Mouse (Mus musculus) urinary bladder, postnatal 36 days (tissue): ENCODE data around the gene Epb41.

ENCODE experiments used
- DNase-seq, 2 experiments: peaks; one replicate each; pipeline ENCODE4 v3.0.0; 2022; ENCODE audit warnings: low spot score in 2 of 2, mixed read lengths in 1 of 2

The Epb41 gene

DNA sequence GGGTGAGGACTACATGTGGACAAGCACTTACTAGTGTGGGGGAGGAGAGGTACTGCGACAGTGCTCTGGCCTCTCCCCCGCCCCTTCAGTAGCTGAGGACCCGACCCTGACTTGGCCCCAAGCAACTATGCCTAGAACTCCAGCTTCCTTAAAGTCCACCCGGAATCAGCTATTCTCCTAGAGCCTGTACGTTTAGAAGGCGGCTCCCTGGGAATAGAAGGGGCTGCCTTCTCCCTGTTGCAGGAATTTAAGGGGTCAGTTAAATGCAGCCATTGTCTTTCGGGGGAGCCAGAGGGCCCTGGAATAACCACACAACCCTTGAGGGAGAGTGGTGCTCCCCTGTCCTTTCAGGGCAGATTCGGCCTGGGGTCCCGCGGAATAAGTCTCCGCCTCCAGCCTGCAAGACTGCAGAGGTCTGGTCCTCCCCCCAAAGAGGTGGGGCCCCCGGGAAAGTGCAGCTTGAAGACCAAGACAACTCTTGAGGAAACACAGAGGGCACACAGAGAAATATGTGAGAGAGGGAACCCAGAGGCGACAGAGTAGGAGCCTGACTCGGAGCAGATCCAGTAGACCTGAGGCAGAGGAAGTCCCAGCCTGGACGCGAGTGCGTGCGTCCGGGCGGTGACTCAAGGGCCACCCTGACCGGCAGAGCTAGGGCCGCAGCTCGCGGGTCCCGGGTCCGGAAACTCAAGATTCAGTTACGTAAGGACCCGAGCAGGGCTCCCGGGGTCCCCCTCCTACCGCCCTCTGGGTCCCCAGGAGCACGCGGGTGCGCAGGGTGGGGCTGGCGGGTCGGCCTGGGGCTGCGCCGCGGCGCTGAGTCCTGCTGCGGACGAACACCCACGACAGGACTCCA is 816 bp downstream of the Epb41 start, which contains the start of gene Gm10300:
Gm10300 (plus strand) TSS at position 621 of the 856 bp plus-strand sequence.
- peak; percentile 45 to 53 for DNase-seq

DNA sequence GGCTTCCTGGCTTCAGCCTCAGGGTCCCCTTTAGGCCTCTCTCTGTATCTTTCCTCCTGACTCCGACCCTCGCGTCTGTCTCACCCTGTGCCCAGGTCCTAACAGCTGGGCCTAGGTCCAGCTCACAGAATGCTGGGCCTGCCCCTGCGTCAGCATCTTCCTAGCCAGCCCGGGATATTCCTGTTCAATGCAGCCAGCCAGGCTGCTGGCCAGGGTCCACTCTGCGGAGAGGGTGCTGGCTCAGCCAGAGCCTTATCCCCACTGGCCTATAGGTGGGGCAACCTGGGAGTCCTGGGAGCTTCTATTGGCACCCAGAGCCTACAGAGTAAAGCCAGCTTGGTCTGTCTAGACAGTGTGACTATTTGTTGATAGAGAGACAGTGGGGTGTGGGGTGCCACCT is 2.2 kb downstream of the Epb41 start:
- DNase-seq = no peak

DNA sequence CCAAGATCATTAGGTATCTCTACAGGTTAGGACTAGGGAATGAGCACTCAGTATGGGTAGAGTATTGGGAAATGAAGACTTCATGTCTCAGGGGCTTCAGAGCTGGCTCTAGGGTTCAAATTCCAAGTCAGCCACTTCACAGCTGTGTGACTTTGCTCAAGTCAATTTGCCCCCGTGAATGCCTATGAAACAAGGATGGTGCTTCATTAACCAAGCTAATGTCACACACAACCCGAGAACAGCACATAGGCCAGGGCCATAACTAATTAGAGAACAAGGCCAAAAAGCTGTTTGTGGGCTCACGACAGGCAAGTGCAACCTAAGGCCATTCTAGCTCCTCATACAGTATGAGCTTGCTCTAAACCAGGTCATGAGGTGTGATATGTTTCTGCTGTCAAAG is 3.0 kb downstream of the Epb41 start:
- no peak for DNase-seq

- no peak for DNase-seq
These were observed 3.4 kb downstream of the Epb41 start for GRCm38 (mm10) chr4:132071674-132072073.

- no peak for DNase-seq
These were observed 7.2 kb downstream of the Epb41 start for GRCm38 (mm10) chr4:132067938-132068235.

DNA sequence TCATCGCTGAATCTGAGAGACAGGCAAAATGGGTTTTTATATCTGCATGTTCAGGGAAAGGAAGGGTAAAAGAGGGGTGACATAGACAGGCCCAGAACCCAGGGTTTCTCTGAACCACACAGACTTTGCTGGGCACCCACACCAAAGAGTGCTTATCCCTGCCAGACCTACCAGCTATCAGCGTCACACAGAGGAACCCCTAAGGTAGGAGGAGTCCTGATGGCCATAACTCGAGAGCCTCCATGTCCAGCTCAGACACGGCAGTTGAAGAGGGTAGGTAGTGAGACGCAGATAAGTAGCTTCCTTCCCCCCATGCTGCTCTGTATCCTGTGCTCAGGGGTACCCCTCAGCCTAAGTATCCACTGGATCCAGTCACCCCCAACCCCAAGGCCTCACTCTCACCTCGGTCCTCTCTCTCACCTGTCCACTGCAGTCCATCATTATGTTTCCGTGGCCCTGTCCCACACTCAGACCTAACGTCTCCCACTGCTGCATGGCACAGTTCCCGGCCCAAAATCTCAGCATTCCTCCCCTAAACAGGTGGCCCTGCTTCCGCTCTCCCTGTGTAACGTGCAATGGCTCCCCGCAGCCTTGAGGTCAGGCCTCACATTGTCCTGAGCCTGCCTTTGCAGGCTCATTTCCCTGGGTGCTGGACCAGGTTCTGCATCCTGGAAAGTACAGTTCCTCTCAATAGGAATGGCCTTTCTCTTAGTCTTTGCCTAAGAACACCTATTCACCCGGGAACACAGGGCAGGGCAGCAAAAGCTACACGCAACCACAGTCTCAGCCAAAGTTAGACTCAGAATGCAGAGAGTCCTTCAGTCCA is 7.8 kb downstream of the Epb41 start:
- no peak for DNase-seq

DNA sequence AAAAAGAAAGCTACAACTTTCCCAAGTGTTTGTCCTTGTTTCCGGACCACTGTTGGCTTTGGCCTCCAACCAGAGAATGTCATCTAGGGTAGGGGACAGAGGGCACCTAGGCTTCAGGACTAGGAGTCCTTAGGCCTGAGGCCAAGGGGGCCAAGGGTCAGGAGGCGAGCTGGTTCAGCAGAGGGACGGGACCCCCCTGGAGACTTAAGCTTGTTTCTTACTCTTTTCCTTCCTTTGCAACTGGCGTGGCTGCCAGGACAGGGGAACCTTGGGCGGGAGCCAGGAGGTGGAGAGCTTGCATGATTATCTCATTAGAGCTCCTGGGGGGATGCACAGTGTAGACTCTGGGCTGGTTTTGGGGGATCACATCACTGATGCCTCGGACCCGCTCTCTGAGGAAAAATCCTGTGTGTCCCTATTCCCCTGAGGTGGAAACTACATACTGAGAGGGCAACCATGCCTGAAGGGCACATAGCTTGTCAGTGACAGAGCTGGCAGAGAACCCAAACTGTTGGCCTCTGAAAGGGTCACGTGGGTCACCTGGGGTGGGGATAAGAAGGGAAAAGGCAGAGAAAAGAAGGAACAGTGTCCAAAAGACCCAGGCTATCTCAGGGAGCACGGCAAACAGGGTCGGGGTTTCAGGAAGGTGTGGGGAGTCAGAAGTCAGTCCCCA is 8.9 kb downstream of the Epb41 start:
- DNase-seq = peak in 1 of 2 experiments; percentile 78

DNA sequence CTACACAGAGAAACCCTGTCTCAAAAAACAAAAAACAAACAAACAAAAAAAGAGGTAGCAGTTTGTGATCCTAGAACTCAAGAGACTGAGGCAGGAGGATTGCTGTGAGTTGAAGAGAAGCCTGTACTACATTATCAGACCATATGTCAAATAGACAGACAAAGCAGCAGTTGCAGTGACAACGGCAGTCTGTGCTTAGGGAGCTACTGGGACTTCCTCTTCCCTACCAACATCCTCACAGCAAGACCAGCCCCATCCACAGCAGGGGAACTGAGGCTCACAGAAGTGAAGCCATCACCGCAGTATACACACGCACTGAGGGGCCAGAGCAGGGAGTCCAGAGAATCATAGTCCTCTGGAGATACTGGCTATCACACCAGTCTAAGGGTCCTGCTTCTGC is 9.5 kb downstream of the Epb41 start:
- DNase-seq = no peak

GRCm38 (mm10) chr4:132064550-132064949 is 10.6 kb downstream of the Epb41 start:
- DNase-seq = no peak

- no peak for DNase-seq
These were observed 11.9 kb downstream of the Epb41 start for GRCm38 (mm10) chr4:132062934-132063884.

DNA sequence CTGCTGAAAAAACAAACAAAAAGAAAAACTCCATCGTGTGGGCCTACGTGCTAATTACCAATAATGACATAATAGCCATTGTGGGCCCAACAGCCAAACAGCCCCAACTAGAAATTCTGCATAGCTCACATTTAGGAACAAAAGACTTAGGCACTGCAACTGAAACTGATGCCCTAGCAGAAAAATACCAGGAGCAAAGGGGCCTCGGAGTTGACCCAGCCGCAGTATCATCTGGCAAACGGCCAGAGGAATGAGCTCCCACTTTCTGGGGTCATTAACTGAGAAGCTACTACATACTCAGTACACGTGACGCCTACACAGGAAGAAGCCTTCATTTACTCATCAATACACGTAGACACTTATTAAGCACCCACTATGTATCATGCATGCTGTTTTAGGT is 12.8 kb downstream of the Epb41 start:
- DNase-seq = no peak

DNA sequence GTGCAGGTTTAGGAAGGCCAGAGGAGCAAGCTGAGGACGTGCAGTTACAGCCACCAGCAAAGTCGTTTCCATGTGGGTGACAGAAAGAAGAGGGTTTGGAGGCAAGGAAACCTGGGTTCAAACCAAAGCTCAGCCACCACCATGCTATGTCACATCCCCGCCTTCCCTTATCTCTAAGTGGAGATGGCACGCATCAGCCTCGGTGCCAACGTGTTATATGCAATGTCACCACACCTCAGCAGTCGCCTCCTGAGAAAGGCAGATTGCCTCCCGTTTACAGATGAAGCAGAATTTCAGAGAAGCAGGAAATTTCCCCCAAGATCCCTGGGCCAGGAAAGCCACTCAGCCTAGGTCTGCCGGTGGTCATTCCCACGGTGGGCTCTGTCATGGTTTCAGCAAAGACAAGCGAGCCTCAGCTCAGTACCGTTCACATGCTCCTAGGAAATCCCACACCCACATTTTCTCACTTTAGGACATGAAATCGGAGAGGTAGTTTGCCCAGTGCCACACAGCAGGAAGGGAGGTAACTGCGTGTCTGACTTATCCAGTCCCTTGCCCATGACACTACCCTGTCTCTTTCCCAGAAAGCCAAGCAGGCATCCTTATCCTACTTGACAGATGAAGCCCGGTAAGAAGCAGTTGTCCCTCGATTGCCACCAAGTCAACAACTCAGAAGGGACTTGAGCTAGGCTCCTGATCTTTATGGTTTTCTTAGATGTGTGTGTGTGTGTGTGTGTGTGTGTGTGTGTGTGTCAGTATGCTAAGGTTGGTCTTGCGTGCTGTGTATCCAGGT is 14.9 kb downstream of the Epb41 start:
- no peak for DNase-seq

GRCm38 (mm10) chr4:132059541-132059940 is 15.6 kb downstream of the Epb41 start:
- no peak for DNase-seq

GRCm38 (mm10) chr4:132057311-132057710 is 17.8 kb downstream of the Epb41 start:
- DNase-seq = no peak

GRCm38 (mm10) chr4:132051321-132052275 is 23.5 kb downstream of the Epb41 start:
- DNase-seq = no peak

DNA sequence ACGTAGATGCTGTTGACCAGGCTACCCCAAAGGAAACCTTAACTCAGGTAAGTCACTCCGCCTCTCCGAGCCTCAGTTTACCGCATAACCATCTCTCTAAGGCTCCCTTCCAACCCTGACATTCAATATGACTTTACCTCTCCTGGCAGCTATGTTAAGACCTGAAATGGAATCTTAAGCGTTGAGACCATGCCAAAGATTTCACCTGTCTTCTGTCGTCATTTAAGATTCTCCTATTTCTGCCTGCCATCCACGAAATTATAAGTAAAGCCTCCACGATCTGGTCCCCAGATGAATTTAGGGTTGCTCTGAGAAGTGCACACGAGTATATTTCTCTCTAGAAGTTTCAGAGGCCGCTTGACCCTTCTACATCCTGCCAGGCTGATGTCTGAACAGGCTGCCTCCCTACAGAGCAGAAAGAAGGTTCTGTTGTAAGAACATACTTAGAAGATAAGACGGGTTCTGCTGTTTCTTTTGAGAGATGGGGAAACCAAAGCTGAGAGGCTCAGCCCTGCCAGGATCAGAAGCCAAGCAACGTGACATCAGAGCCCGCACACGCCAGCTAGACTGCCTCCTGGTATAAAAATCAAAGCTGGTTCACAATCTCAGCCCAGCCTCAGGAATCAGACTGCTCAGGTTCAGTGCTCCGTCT is 25.4 kb downstream of the Epb41 start:
- no peak for DNase-seq

DNA sequence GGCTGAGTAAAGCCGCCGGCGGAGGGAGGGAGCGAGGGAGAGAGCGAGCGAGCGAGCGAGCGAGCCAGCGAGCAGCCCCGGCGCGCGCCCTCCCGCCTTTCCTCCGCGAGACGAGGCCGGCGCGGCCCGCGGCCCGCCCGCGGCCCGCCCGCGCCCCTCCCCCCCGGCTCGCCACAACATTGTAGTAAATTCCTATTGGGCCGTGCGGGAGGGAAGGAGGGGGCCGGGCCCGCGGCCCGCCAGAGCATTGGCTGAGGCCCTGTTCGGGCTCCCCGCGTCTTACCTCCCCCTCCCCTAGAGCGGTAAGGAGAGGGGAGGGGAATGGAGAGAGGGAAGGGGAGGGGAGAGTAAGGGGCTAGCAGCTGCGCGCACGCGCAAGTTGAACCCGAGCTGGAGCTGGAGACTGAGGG is 26.1 kb downstream of the Epb41 start:
- peak; percentile 68 to 83 for DNase-seq
